Mouse (Mus musculus): ENCODE results near the gene Msx1. TPM values are rescaled to one million over a fixed set of nuclear protein-coding genes. Genes with fewer than 3 reads are reported as not detected.

The Msx1 gene
- polyA plus RNA-seq, 1 experiment: not detected

DNA sequence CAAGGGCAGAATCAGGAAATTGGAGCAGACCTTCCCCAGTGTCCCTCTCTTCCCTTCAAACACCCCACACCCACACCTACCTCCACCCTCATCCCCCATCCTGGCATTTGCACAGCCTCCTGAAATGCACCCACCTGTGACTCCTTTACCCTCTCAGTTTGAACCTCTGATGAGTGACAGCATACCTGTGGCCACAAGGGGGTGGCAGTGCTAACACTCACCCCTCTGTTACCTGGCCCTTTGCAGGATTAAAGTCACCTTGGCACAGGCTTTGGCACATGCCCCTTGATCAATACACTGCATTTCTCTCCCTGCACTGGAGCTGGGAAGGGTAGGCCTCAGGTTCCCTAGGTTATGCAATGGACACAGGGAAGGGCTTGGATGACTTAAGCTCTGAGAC is 10.2 kb downstream of the Msx1 start:
- Histone ChIP-seq H3K36me3 (ENCODE audit: control insufficient read depth) (no peaks in the 10 kb centered on the region), H3K4me1 (ENCODE audit: control insufficient read depth) (no peaks in the 10 kb centered on the region), H3K9me3 (ENCODE audit: control insufficient read depth, low read length) (no peaks in the 10 kb centered on the region), H3K27me3 (ENCODE audit: control insufficient read depth) (peaks cover 47% of the 10 kb centered on the region), H3K4me3 (replicated peaks) (no peak overlapping the region)
- TF ChIP-seq GATA1 (IDR thresholded peaks at IDR 0.05; ENCODE audit: low read length) (no peak), TAL1 (IDR thresholded peaks at IDR 0.05; ENCODE audit: low read length) (no peak)

DNA sequence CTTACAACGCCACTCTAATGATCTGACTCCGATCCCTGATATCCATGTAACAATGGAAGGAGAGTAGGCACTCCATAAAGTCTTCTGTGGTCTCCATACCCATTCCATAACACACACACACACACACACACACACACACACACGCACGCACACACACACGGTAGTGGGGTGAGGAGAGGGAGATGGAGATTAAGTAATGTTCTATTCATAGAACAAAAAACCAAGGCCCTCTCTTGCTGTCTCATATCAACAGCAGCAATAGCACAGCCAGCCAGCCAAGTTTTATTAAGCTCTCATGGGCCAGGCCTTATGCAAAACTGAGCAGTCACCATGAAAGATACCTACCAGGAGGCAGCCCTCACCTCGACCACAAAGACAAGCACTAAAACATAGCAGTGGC is 19.1 kb downstream of the Msx1 start:
- Histone ChIP-seq H3K4me1 (ENCODE audit: control insufficient read depth) (no peaks in the 10 kb centered on the region), H3K36me3 (ENCODE audit: control insufficient read depth) (no peaks in the 10 kb centered on the region), H3K4me3 (replicated peaks) (no peak overlapping the region), H3K9me3 (ENCODE audit: control insufficient read depth, low read length) (no peaks in the 10 kb centered on the region), H3K27me3 (ENCODE audit: control insufficient read depth) (no peaks in the 10 kb centered on the region)
- TF ChIP-seq TAL1 (IDR thresholded peaks at IDR 0.05; ENCODE audit: low read length) (no peak), GATA1 (IDR thresholded peaks at IDR 0.05; ENCODE audit: low read length) (no peak)

DNA sequence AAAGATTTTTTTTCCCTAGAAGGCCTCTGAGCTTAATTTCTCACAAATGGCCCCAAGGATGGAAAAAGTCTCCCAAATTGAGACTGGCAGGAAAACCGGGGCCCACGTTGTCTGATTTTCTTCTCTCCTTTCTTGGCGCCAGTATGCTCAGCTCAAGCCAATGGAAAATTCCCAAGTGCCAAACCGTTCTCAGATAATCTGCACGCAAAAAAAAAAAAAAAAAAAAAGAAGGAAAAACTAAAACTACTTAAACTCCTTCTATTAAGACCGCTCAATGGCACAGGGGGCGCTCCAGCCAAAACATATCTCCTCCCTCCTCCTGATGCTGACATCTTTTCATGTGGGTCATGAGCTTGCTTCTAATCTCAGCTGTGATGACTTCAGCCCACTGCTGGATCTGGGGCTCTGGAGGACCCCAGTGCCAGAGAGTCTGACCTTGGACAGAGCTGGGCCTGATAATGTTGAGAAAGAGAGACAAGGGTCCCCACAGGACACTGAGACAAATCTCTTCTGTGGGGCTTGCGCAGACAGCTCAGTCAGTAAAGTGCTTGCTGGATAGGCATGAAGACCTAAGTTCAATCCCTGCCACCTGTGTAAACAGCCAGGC is 19.8 kb downstream of the Msx1 start:
- no peak overlapping the region for H3K4me3 ChIP-seq (replicated peaks)
- TF ChIP-seq GATA1 (IDR thresholded peaks at IDR 0.05; ENCODE audit: low read length) (no peak), TAL1 (IDR thresholded peaks at IDR 0.05; ENCODE audit: low read length) (no peak)
- no peaks in the 10 kb centered on the region for H3K27me3 ChIP-seq (ENCODE audit: control insufficient read depth)
- no peaks in the 10 kb centered on the region for H3K4me1 ChIP-seq (ENCODE audit: control insufficient read depth)
- no peaks in the 10 kb centered on the region for H3K36me3 ChIP-seq (ENCODE audit: control insufficient read depth)
- H3K9me3 ChIP-seq (ENCODE audit: control insufficient read depth, low read length): no peaks in the 10 kb centered on the region

DNA sequence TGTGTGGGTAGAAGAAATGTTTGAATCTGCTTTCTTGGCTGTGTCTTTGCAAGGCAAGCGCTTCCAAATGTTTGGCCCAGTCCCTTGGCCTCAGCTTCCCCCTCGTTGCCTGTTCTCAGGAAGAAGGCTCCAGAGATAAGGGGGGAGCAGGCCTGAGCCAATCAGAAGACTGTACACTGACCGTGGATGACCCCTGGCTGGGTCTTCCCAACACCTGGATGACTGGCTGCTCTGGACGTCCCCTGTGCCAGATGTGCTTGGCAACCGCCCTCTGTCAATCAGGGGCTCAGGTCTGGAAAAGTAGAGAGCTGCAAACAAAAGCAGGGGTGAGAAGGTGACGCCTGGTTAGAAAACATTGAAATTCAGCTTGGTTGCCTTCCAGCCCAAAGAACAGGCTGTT is 27.1 kb downstream of the Msx1 start:
- no peaks in the 10 kb centered on the region for H3K9me3 ChIP-seq (ENCODE audit: control insufficient read depth, low read length)

DNA sequence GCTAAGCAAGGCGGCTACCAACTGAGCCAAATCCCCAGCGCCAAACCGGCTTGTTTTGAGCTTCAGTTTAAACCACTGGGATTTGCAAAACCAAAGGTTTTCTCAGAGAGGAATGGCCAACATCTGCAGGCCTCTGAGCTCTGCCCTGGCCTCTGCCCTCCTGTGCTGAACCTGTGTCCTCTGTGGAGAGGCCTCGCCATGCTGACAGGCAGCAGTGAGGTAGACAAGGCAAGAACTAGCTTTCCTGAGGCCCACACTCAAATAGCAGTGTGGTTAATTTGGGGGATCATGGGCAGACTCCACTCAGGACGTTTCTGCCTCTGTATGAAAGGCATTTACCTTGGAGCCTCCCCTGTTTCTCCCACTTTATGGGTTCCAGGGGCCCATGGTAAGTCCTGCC is 27.6 kb downstream of the Msx1 start:
- TF ChIP-seq GATA1 (IDR thresholded peaks at IDR 0.05; ENCODE audit: low read length) (no peak), TAL1 (IDR thresholded peaks at IDR 0.05; ENCODE audit: low read length) (no peak)
- no peaks in the 10 kb centered on the region for H3K27me3 ChIP-seq (ENCODE audit: control insufficient read depth)
- no peaks in the 10 kb centered on the region for H3K9me3 ChIP-seq (ENCODE audit: control insufficient read depth, low read length)
- no peaks in the 10 kb centered on the region for H3K4me1 ChIP-seq (ENCODE audit: control insufficient read depth)
- H3K36me3 ChIP-seq (ENCODE audit: control insufficient read depth): no peaks in the 10 kb centered on the region
- H3K4me3 ChIP-seq (replicated peaks): no peak overlapping the region

More for the DNA sequence above, 27.1 kb downstream of the Msx1 start:
- H3K4me3 ChIP-seq (replicated peaks): no peak overlapping the region
- no peaks in the 10 kb centered on the region for H3K27me3 ChIP-seq (ENCODE audit: control insufficient read depth)
- TF ChIP-seq GATA1 (IDR thresholded peaks at IDR 0.05; ENCODE audit: low read length) (no peak), TAL1 (IDR thresholded peaks at IDR 0.05; ENCODE audit: low read length) (no peak)
- no peaks in the 10 kb centered on the region for H3K4me1 ChIP-seq (ENCODE audit: control insufficient read depth)
- no peaks in the 10 kb centered on the region for H3K36me3 ChIP-seq (ENCODE audit: control insufficient read depth)

DNA sequence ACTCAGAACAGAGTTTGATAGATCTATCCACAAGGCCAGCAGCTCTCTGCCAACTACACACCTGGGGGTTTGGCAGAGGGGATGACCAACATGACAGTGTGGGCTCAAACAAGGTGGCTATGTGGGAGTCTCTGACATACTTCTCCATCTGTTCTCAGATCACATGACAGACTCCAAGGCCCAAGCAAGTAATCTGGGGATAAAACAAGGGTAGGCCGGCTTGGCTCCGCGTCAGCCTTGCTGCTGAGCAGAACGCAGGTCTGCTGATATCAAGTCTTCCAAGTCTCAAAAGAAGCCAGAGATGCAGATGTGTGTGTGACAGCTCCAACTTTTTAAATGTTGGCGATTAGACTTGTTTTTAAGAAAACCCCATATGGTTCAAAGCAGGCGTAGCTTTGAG is 28.7 kb downstream of the Msx1 start:
- Histone ChIP-seq H3K36me3 (ENCODE audit: control insufficient read depth) (no peaks in the 10 kb centered on the region), H3K4me1 (ENCODE audit: control insufficient read depth) (no peaks in the 10 kb centered on the region), H3K9me3 (ENCODE audit: control insufficient read depth, low read length) (no peaks in the 10 kb centered on the region), H3K4me3 (replicated peaks) (no peak overlapping the region), H3K27me3 (ENCODE audit: control insufficient read depth) (no peaks in the 10 kb centered on the region)
- no peak for TF ChIP-seq GATA1 (IDR thresholded peaks at IDR 0.05; ENCODE audit: low read length)
- no peak for TF ChIP-seq TAL1 (IDR thresholded peaks at IDR 0.05; ENCODE audit: low read length)

DNA sequence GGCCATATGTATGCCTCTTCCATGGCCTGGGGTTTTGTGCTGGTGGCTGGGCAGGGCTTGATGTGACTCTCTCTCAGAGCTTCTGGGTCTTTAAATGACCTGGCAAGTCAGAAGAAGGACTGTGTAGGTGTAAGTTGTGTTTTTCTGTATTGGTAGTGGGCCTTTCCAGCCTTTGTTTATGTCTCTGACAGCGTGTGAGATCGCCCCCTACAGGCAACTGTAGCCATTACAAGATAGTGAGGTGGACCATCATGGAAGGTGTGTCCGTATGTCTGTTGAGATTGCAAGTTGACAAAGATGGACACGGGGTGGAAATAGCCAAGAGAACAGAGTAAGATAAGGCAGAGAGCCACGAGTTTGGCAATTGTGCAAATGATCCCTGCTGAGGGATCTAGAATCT is 32.2 kb downstream of the Msx1 start:
- no peaks in the 10 kb centered on the region for H3K27me3 ChIP-seq (ENCODE audit: control insufficient read depth)
- no peak overlapping the region for H3K4me3 ChIP-seq (replicated peaks)
- no peak for TF ChIP-seq TAL1 (IDR thresholded peaks at IDR 0.05; ENCODE audit: low read length)
- TF ChIP-seq GATA1 (IDR thresholded peaks at IDR 0.05; ENCODE audit: low read length): no peak
- H3K4me1 ChIP-seq (ENCODE audit: control insufficient read depth): no peaks in the 10 kb centered on the region
- no peaks in the 10 kb centered on the region for H3K36me3 ChIP-seq (ENCODE audit: control insufficient read depth)
- no peaks in the 10 kb centered on the region for H3K9me3 ChIP-seq (ENCODE audit: control insufficient read depth, low read length)

DNA sequence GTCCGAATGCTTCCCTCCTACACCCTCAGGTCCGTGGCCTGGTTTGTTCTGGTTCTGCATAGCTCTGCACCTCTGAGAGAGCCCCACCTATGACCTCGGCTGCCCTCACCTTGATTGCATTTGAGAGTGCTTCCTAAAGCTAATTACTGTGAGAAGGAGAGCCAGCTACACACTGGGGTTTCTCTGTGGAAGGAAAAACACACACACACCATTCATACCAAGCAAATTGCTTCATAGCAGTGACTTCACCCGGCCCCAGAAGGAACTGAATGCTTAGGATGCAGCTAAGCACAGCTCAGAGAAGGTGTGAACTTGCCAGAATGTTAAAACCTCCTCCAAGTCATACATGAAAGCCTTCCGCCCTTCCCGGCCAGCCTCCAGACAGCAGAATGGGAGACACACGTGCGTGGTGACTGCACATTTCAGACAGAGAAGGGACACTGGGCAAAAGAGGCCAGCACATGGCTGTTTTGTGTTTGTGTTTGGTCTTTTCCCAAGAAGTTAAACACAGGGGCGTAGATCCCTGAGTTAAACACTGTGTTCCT is 39.5 kb downstream of the Msx1 start:
- TF ChIP-seq GATA1 (IDR thresholded peaks at IDR 0.05; ENCODE audit: low read length): no peak
- no peak for TF ChIP-seq TAL1 (IDR thresholded peaks at IDR 0.05; ENCODE audit: low read length)
- Histone ChIP-seq H3K9me3 (ENCODE audit: control insufficient read depth, low read length) (no peaks in the 10 kb centered on the region), H3K4me1 (ENCODE audit: control insufficient read depth) (no peaks in the 10 kb centered on the region), H3K27me3 (ENCODE audit: control insufficient read depth) (no peaks in the 10 kb centered on the region), H3K4me3 (replicated peaks) (no peak overlapping the region), H3K36me3 (ENCODE audit: control insufficient read depth) (no peaks in the 10 kb centered on the region)

DNA sequence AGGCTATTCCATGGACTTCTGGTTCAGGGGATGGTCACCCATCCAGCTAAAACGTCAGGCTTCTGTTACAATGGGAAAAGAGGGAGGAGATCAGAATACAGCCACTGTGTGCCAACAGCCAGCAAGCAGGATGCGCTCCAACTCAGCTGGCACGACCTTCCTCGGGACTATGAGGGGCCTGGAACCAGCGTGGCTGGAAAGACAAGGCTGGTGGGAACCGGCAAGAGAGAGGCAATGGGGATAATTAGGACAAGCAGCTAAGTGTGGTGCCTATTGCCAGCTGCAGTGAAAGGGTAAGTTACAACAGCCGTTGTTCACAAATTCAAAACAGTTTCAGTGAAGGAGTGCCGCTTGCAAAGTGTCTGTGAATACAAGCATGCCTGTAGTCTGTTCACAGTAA is 41.1 kb downstream of the Msx1 start:
- no peak for TF ChIP-seq GATA1 (IDR thresholded peaks at IDR 0.05; ENCODE audit: low read length)
- Histone ChIP-seq H3K9me3 (ENCODE audit: control insufficient read depth, low read length) (no peaks in the 10 kb centered on the region), H3K4me1 (ENCODE audit: control insufficient read depth) (no peaks in the 10 kb centered on the region), H3K27me3 (ENCODE audit: control insufficient read depth) (no peaks in the 10 kb centered on the region), H3K36me3 (ENCODE audit: control insufficient read depth) (no peaks in the 10 kb centered on the region), H3K4me3 (replicated peaks) (no peak overlapping the region)

DNA sequence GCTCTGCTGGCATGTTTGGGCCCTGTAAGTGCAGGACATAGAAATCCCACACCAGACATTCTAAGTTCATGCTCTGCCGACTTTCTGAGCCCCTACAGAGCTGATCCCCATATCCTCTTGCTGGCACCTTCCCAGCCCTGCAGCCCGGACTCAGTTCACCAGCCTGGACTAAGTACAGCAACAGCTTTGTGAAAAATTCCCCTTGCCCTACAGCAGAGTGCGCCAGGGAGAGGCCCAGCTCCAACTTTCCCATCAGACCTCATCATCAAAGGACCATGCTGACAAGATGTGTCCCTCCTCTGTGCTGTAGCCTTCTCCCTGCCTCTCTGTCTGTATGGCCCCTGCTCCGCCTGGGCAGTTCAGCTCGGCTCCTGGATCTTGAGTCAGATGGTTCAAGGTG is 48.7 kb downstream of the Msx1 start:
- H3K4me1 ChIP-seq (ENCODE audit: control insufficient read depth): no peaks in the 10 kb centered on the region
- H3K4me3 ChIP-seq (replicated peaks): no peak overlapping the region
- no peaks in the 10 kb centered on the region; the same call in none of the 2 replicates for H3K9me3 ChIP-seq (ENCODE audit: control insufficient read depth, low read length)
- no peaks in the 10 kb centered on the region for H3K27me3 ChIP-seq (ENCODE audit: control insufficient read depth)
- TF ChIP-seq GATA1 (IDR thresholded peaks at IDR 0.05; ENCODE audit: low read length): no peak
- no peak for TF ChIP-seq TAL1 (IDR thresholded peaks at IDR 0.05; ENCODE audit: low read length)
- H3K36me3 ChIP-seq (ENCODE audit: control insufficient read depth): no peaks in the 10 kb centered on the region
